Mouse (Mus musculus) forebrain, embryonic 14.5 days (tissue): Measurements from ENCODE around the gene Ppcdc. TPM values are rescaled to one million over a fixed set of nuclear protein-coding genes. Genes with fewer than 3 reads are reported as not detected.

Experiments
- ATAC-seq: fragments of 200-750 bp; cut with Nextera tagmentation; 2 replicates; pipeline ENCODE4 v1.8.0; 2017; ENCODE audit warnings: mild to moderate bottlenecking, moderate library complexity
- DNase-seq: peaks from one replicate; pipeline ENCODE4 v3.0.0-alpha.2; 2015; ENCODE audit warnings: low spot score
- H3K27ac ChIP-seq: fragments of 300-500 bp; sonication (generic); 2 replicates; pipeline ENCODE4 v1.5.1; 2014; ENCODE audit warnings: low read depth, mild to moderate bottlenecking, control low read depth, low read length, moderate library complexity
- H3K27me3 ChIP-seq: fragments of 300-500 bp; sonication (generic); replicated peaks from 2 replicates; pipeline ENCODE4 v1.6.1; 2014; ENCODE audit warnings: low read length, control low read depth, mixed read lengths; ENCODE audit not compliant: control insufficient read depth, insufficient read depth
- H3K36me3 ChIP-seq: fragments of 300-500 bp; sonication (generic); 2 replicates; pipeline ENCODE4 v1.6.1; 2014; ENCODE audit warnings: low read length, control low read depth; ENCODE audit not compliant: control insufficient read depth, insufficient read depth
- H3K4me1 ChIP-seq: fragments of 300-500 bp; sonication (generic); 2 replicates; pipeline ENCODE4 v1.6.1; 2014; ENCODE audit warnings: antibody characterized with exemption, low read length, control low read depth; ENCODE audit not compliant: control insufficient read depth, insufficient read depth
- H3K4me2 ChIP-seq: fragments of 300-500 bp; sonication (generic); 2 replicates; pipeline ENCODE4 v1.6.1; 2014; ENCODE audit warnings: mild to moderate bottlenecking, control low read depth, low read length
- H3K4me3 ChIP-seq: fragments of 300-500 bp; sonication (generic); 2 replicates; pipeline ENCODE4 v1.5.1; 2014; ENCODE audit warnings: low read depth, low read length, control low read depth
- H3K9ac ChIP-seq: fragments of 300-500 bp; sonication (generic); 2 replicates; pipeline ENCODE4 v1.6.1; 2014; ENCODE audit warnings: mild to moderate bottlenecking, low read length, control low read depth, moderate library complexity
- H3K9me3 ChIP-seq: fragments of 300-500 bp; sonication (generic); replicated peaks from 2 replicates; pipeline ENCODE4 v1.6.1; 2016; ENCODE audit warnings: low read length, control low read depth, mixed read lengths; ENCODE audit not compliant: control insufficient read depth
- WGBS: fragments of 180-500 bp; shearing (Covaris S2); extraction: QIAGEN DNeasy Blood & Tissue Kit; methylation state at CpG from one replicate; pipeline ENCODE4 v1.1.7; 2014; 5-methylcytosine and 5-hydroxymethylcytosine counted together
- polyA plus RNA-seq: library from polyadenylated mRNA; unstranded; fragments of >200 nt; fragmentation: Nextera tagmentation; extraction: Ambion mirVana; gene quantifications from 2 replicates; pipeline ENCODE4 v1.2.1, GENCODE M21; 2014

Gene Ppcdc
- polyA plus RNA-seq, 1 experiment from 2014 or later = 19.2 TPM

GRCm38 (mm10) chr9:57351277-57351676 lies 88.6 kb downstream of the Ppcdc start:
- ATAC-seq = no peak
- Histone ChIP-seq H3K4me1 (no peaks in the 10 kb centered on the region), H3K4me3 (no peak overlapping the region), H3K27ac (no peak overlapping the region), H3K9me3 (no peaks in the 10 kb centered on the region), H3K36me3 (no peaks in the 10 kb centered on the region), H3K27me3 (no peaks in the 10 kb centered on the region), H3K9ac (no peak overlapping the region), H3K4me2 (no peak overlapping the region)
- 42% methylated on average over 2 of the region's 2 CpGs for whole genome bisulfite sequencing
- no peak for DNase-seq

- no peak for ATAC-seq
Observed at GRCm38 (mm10) chr9:57345902-57346301, 94.0 kb downstream of the Ppcdc start.

GRCm38 (mm10) chr9:57343752-57344151 lies 96.2 kb downstream of the Ppcdc start:
- H3K9me3 ChIP-seq = no peaks in the 10 kb centered on the region
- ATAC-seq (no peak), DNase-seq (no peak)
- 77% methylated on average over 3 of the region's 3 CpGs for WGBS
- no peak overlapping the region for H3K4me2 ChIP-seq
- no peaks in the 10 kb centered on the region for H3K27me3 ChIP-seq
- H3K27ac ChIP-seq = no peak overlapping the region
- H3K9ac ChIP-seq = no peak overlapping the region
- no peaks in the 10 kb centered on the region for H3K4me1 ChIP-seq
- no peaks in the 10 kb centered on the region for H3K36me3 ChIP-seq
- H3K4me3 ChIP-seq = no peak overlapping the region

More at GRCm38 (mm10) chr9:57345902-57346301, 94.0 kb downstream of the Ppcdc start:
- Histone ChIP-seq H3K4me3 (no peak overlapping the region), H3K9me3 (no peaks in the 10 kb centered on the region), H3K4me2 (no peak overlapping the region), H3K27ac (no peak overlapping the region), H3K4me1 (no peaks in the 10 kb centered on the region), H3K36me3 (no peaks in the 10 kb centered on the region), H3K27me3 (no peaks in the 10 kb centered on the region), H3K9ac (no peak overlapping the region)
- WGBS = 73% methylated on average over 1 of the region's 1 CpGs
- DNase-seq = no peak

- Histone ChIP-seq H3K9ac (no peak overlapping the region), H3K9me3 (no peaks in the 10 kb centered on the region), H3K4me3 (no peak overlapping the region), H3K27me3 (no peaks in the 10 kb centered on the region), H3K36me3 (no peaks in the 10 kb centered on the region), H3K4me2 (no peak overlapping the region), H3K27ac (no peak overlapping the region), H3K4me1 (no peaks in the 10 kb centered on the region)
- no peak for ATAC-seq
- no peak for DNase-seq
- WGBS = 87% methylated on average over 6 of the region's 6 CpGs
Observed at GRCm38 (mm10) chr9:57342906-57343474, 96.9 kb downstream of the Ppcdc start.

- Histone ChIP-seq H3K4me1 (no peaks in the 10 kb centered on the region), H3K4me2 (no peak overlapping the region), H3K27me3 (no peaks in the 10 kb centered on the region), H3K36me3 (no peaks in the 10 kb centered on the region), H3K27ac (no peak overlapping the region), H3K4me3 (no peak overlapping the region), H3K9me3 (no peaks in the 10 kb centered on the region), H3K9ac (no peak overlapping the region)
- WGBS = 89% methylated on average over 3 of the region's 3 CpGs
- ATAC-seq (no peak), DNase-seq (no peak)
Observed at GRCm38 (mm10) chr9:57342186-57342585, 97.7 kb downstream of the Ppcdc start.

- H3K9ac ChIP-seq = no peak overlapping the region
- ATAC-seq = no peak
- no peak overlapping the region for H3K27ac ChIP-seq
- H3K4me1 ChIP-seq = no peaks in the 10 kb centered on the region
- H3K4me2 ChIP-seq = no peak overlapping the region
- no peak overlapping the region for H3K4me3 ChIP-seq
- 95% methylated on average over 5 of the region's 5 CpGs for WGBS
- no peak for DNase-seq
- H3K27me3 ChIP-seq = no peaks in the 10 kb centered on the region
- H3K9me3 ChIP-seq = no peaks in the 10 kb centered on the region
- H3K36me3 ChIP-seq = no peaks in the 10 kb centered on the region
Observed at GRCm38 (mm10) chr9:57340361-57340760, 99.6 kb downstream of the Ppcdc start.

GRCm38 (mm10) chr9:57339577-57340210 lies 100.2 kb downstream of the Ppcdc start:
- WGBS = 87% methylated on average over 5 of the region's 5 CpGs
- Histone ChIP-seq H3K27ac (no peak overlapping the region), H3K9me3 (no peaks in the 10 kb centered on the region), H3K4me1 (no peaks in the 10 kb centered on the region), H3K9ac (no peak overlapping the region), H3K4me2 (no peak overlapping the region), H3K36me3 (no peaks in the 10 kb centered on the region), H3K4me3 (no peak overlapping the region), H3K27me3 (no peaks in the 10 kb centered on the region)
- DNase-seq = no peak
- ATAC-seq = no peak

GRCm38 (mm10) chr9:57338706-57339105 lies 101.2 kb downstream of the Ppcdc start:
- ATAC-seq (no peak), DNase-seq (no peak)
- Histone ChIP-seq H3K27ac (no peak overlapping the region), H3K4me2 (no peak overlapping the region), H3K27me3 (no peaks in the 10 kb centered on the region), H3K4me1 (no peaks in the 10 kb centered on the region), H3K9me3 (no peaks in the 10 kb centered on the region), H3K9ac (no peak overlapping the region), H3K4me3 (no peak overlapping the region), H3K36me3 (no peaks in the 10 kb centered on the region)
- 83% methylated on average over 1 of the region's 1 CpGs for WGBS
